Mouse (Mus musculus): Measurements from ENCODE around the gene Marveld1.

DNA sequence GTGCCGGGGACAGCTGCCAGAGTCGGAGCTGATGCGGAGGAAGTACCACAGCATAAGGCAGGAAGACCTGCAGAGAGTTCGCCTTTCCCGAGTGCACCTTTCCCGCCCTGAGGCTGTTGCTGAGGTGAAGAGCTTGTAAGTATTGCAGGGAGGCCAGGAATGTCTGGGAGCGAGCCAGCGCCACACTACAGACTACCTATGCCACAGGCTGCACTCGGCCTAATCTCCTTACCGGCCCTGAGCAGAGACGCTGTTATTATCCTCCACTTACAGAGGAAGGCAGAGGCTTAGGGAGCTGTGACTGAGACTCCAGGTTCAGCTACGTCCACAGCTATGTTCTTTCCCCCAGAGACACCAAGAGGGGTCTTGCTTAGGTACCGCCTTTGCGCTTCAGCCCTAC, 32.2 kb downstream of the Marveld1 start:
- no peak for TF ChIP-seq POLR2A (IDR thresholded peaks at IDR 0.05; ENCODE audit: borderline replicate concordance, insufficient read depth, low read length)
- no peak for TF ChIP-seq CTCF (IDR thresholded peaks at IDR 0.05; ENCODE audit: borderline replicate concordance, insufficient read depth, low read depth, low read length)

All from cerebellum, adult 2 months (tissue).